Mouse (Mus musculus) heart, adult 2 months (tissue): ENCODE measurements around the gene Fkbp10. TPM values are rescaled to one million over a fixed set of nuclear protein-coding genes. Genes with fewer than 3 reads are reported as not detected.
A peak's percentile ranks its signal among the peaks of the same experiment; 100 is the strongest.

ENCODE experiments used
- DNase-seq, 2 experiments: peaks; one replicate each; pipeline ENCODE4 v3.0.0; 2021
- H3K27ac ChIP-seq: fragments of 200-600 bp; 2 replicates; pipeline ENCODE4 v1.8.1; 2022
- H3K27me3 ChIP-seq: fragments of 200-500 bp; 2 replicates; pipeline ENCODE4 v1.6.1; 2012; ENCODE audit warnings: mild to moderate bottlenecking, low read length, inconsistent platforms, mixed read lengths; ENCODE audit not compliant: control insufficient read depth, insufficient read depth
- H3K36me3 ChIP-seq: fragments of 200-500 bp; 2 replicates; pipeline ENCODE4 v1.6.1; 2012; ENCODE audit warnings: low read length, inconsistent platforms; ENCODE audit not compliant: control insufficient read depth, insufficient read depth
- H3K4me1 ChIP-seq: fragments of 200-500 bp; 2 replicates; pipeline ENCODE4 v1.6.1; 2011; ENCODE audit warnings: low read length; ENCODE audit not compliant: control insufficient read depth, insufficient read depth
- H3K4me3 ChIP-seq: fragments of 200-600 bp; 2 replicates; pipeline ENCODE4 v1.8.1; 2022
- H3K79me2 ChIP-seq: fragments of 200-500 bp; replicated peaks from 2 replicates; pipeline ENCODE4 v1.6.1; 2012; ENCODE audit warnings: mild to moderate bottlenecking, inconsistent platforms, low read length, moderate library complexity, mixed read lengths; ENCODE audit not compliant: control insufficient read depth, insufficient read depth
- H3K9ac ChIP-seq: fragments of 200-500 bp; 2 replicates; pipeline ENCODE4 v1.6.1; 2012; ENCODE audit warnings: low read depth, mild to moderate bottlenecking, control low read depth, inconsistent platforms, low read length, mixed read lengths
- CTCF ChIP-seq: fragments of 200-600 bp; IDR thresholded peaks from 2 replicates; pipeline ENCODE4 v1.8.1; 2022; ENCODE audit warnings: antibody characterized with exemption, mild to moderate bottlenecking, moderate library complexity
- EP300 ChIP-seq: fragments of 200-500 bp; IDR thresholded peaks from 2 replicates; pipeline ENCODE4 v1.6.1; 2011; ENCODE audit warnings: low read depth, low read length, control low read depth; ENCODE audit not compliant: insufficient read depth
- POLR2A ChIP-seq: fragments of 200-500 bp; IDR thresholded peaks from 2 replicates; pipeline ENCODE4 v1.6.1; 2011; ENCODE audit warnings: mild to moderate bottlenecking, low read depth, low read length, control low read depth; ENCODE audit not compliant: insufficient read depth
- WGBS: fragments of 180-500 bp; shearing (Covaris S2); methylation state at CpG from one replicate; pipeline ENCODE4 v1.1.7; 2018; 5-methylcytosine and 5-hydroxymethylcytosine counted together
- intact Hi-C: fragments of 180-260 bp; cut with DNase I; formaldehyde crosslinking; loops from one replicate; pipeline ENCODE4 v1.15.1; 2025
- microRNA-seq, 2 experiments: library from miRNA; unstranded; fragments of <30 nt; microRNA quantifications; one replicate each; pipeline ENCODE4 v1.2.0; 2021
- polyA plus RNA-seq: library from polyadenylated mRNA; depleted of rRNA; stranded (reverse); fragments of >200 nt; gene quantifications from 2 replicates; pipeline ENCODE4 v1.2.3, GENCODE M21; 2012; rRNA removed
- total RNA-seq, 2 experiments: library from RNA; stranded (reverse); gene quantifications; 2 replicates each; pipeline ENCODE4 v1.2.3; 2021

The Fkbp10 gene
- total and polyA plus RNA-seq, 3 experiments, result 7.4 to 24.8 (median 7.5) TPM

DNA sequence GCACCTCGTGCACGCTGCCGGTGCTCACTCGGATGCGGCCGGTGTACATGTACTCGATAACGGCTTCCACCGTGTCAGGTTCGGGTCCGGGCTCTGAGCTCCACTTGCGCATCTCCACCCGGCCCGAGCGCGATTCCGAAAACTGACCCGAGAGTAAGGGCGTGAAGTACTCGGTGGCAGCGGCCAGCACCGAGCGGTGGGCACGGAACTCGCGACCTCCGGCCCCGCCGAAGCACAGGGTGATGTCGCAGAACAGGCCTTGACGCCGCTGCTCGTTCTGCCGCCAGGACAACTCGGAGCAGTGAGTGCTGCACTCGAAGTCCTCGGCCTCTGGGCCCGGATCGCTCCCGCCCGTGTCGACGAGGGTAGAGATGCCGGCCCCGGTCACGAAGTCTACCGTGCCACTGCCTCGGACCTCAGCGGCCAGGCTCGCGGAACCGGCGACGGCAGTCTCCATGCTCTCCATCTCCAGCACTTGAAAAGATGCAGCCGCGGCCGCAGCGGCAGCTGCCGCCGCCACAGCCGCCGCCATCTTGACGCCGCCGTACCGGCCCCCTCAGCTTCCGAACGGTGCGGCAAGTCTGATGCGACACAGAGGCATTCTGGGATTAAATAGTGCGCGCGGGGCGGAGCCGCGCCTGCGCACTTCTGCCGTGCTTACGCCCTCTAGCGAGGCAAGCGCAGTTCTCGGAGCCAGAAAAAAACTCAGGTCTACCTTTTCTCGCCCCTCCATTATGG lies 56.9 kb downstream of the Fkbp10 start, which contains the start of gene Klhl11:
Klhl11 (minus strand) TSS at position 545 of the 738 bp plus-strand sequence.
- under 1% methylated on average over 83 of the region's 83 CpGs for WGBS
- peak; percentile 60; the same call in 1 of the 2 replicates for TF ChIP-seq EP300
- TF ChIP-seq CTCF, result peak; percentile 90
- peak; percentile 97 for TF ChIP-seq POLR2A
- no peaks in the 10 kb centered on the region for H3K27me3 ChIP-seq
- peaks cover 6% of the 10 kb centered on the region for H3K4me1 ChIP-seq
- H3K4me3 ChIP-seq, result peak within 1 kb of the TSS; percentile 93
- H3K79me2 ChIP-seq, result peaks cover 9% of the 10 kb centered on the region
- H3K36me3 ChIP-seq, result peaks cover 8% of the 10 kb centered on the region
- peak; percentile 93 to 95 for DNase-seq
- peak within 1 kb of the TSS; percentile 97 for H3K9ac ChIP-seq
- H3K27ac ChIP-seq, result peak within 1 kb of the TSS; percentile 76
- intact Hi-C loops, result loop anchor here (1.0 to 2.0 kb wide), 3 partner anchors 31 to 110 kb away; partner anchors contain the start of genes Klhl10 and Nt5c3b

DNA sequence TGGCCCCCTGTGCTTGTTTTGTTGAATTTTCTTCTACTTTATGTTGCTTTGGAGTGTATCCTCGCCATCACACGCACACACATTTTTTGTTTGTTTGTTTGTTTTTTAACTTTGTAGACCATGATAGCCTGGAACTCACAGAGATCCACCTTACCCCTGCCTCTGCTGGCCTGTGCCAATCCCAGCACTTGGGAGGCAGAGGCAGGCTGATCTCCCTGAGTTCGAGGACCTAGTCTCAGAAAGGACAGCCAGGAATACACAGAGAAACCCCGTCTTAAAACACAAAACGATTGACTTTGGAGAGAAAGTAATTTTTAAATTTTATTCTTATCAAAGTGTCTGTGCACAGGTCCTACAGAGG lies 57.4 kb downstream of the Fkbp10 start:
- Histone ChIP-seq H3K4me1 (peaks cover 6% of the 10 kb centered on the region), H3K27me3 (no peaks in the 10 kb centered on the region), H3K9ac (no peak overlapping the region), H3K4me3 (peak overlapping the region; percentile 93; the same call in 1 of the 2 replicates), H3K27ac (peak overlapping the region; percentile 76; the same call in 1 of the 2 replicates), H3K36me3 (peaks cover 9% of the 10 kb centered on the region), H3K79me2 (peaks cover 9% of the 10 kb centered on the region)
- intact Hi-C loops, result loop anchor here (1.0 to 2.0 kb wide), 3 partner anchors 32 to 110 kb away; partner anchors contain the start of genes Klhl10 and Nt5c3b
- TF ChIP-seq EP300 (no peak), POLR2A (no peak), CTCF (peak; percentile 0; the same call in 1 of the 2 replicates)
- 34% methylated on average over 5 of the region's 5 CpGs for WGBS
- DNase-seq, result no peak

Small RNA genes lying within 50 kb of the gene (microRNA-seq; reads per million reads assigned to microRNA genes)
- 0 reads per million in 2 experiments for gene Gm27374

Other genes starting within 250 kb of the Fkbp10 start
- gene Krt9, start 222.5 kb upstream of the Fkbp10 start, total RNA-seq, result not detected
- gene Krt9, start 222.5 kb upstream of the Fkbp10 start, polyA plus RNA-seq, result not detected in 2 replicates
- gene Krt14, start 208.1 kb upstream of the Fkbp10 start, total RNA-seq, result under 1 TPM in 1 of 2 experiments, not detected in 1; 0.31 TPM
- gene Krt14, start 208.1 kb upstream of the Fkbp10 start, polyA plus RNA-seq, result 0.44 and 0.47 TPM in 2 replicates
- not detected for gene Krt16, start 166.8 kb upstream of the Fkbp10 start, total RNA-seq
- not detected in 2 replicates for gene Krt16, start 166.8 kb upstream of the Fkbp10 start, polyA plus RNA-seq
- gene Krt17, start 154.7 kb upstream of the Fkbp10 start, total RNA-seq, result not detected
- 0.61 TPM in 1 of 2 replicates, not detected in the other for gene Krt17, start 154.7 kb upstream of the Fkbp10 start, polyA plus RNA-seq
- gene Krt42, start 145.8 kb upstream of the Fkbp10 start, total RNA-seq, result not detected
- gene Krt42, start 145.8 kb upstream of the Fkbp10 start, polyA plus RNA-seq, result not detected in 2 replicates
- gene Eif1, start 95.8 kb upstream of the Fkbp10 start, total RNA-seq, result 1,000 to 10,000 TPM; 1,735 to 2,054 TPM
- gene Eif1, start 95.8 kb upstream of the Fkbp10 start, polyA plus RNA-seq, result 195 and 341 TPM in 2 replicates
- gene Gast, start 81.3 kb upstream of the Fkbp10 start, total RNA-seq, result not detected
- not detected in 2 replicates for gene Gast, start 81.3 kb upstream of the Fkbp10 start, polyA plus RNA-seq
- 1 to 10 TPM; 1.3 to 1.5 TPM for gene Hap1, start 59.6 kb upstream of the Fkbp10 start, total RNA-seq
- 0.97 and 1.4 TPM in 2 replicates for gene Hap1, start 59.6 kb upstream of the Fkbp10 start, polyA plus RNA-seq
- 100 to 1,000 TPM; 234 to 237 TPM for gene Jup, start 17.9 kb upstream of the Fkbp10 start, total RNA-seq
- 317 and 318 TPM in 2 replicates for gene Jup, start 17.9 kb upstream of the Fkbp10 start, polyA plus RNA-seq
- gene P3h4, start 861 bp upstream of the Fkbp10 start, total RNA-seq, result 10 to 100 TPM; 13.4 to 16.8 TPM
- gene P3h4, start 861 bp upstream of the Fkbp10 start, polyA plus RNA-seq, result 29.7 and 35.6 TPM in 2 replicates
- 10 to 100 TPM; 23.5 to 24.1 TPM for gene Nt5c3b, start 26.1 kb downstream of the Fkbp10 start, total RNA-seq
- gene Nt5c3b, start 26.1 kb downstream of the Fkbp10 start, polyA plus RNA-seq, result 44.0 and 63.3 TPM in 2 replicates
- 1 to 10 TPM in 1 of 2 experiments, under 1 TPM in 1; 0.50 to 1.0 TPM for gene Klhl10, start 26.2 kb downstream of the Fkbp10 start, total RNA-seq
- 0.86 and 1.8 TPM in 2 replicates for gene Klhl10, start 26.2 kb downstream of the Fkbp10 start, polyA plus RNA-seq
- 1 to 10 TPM; 7.2 to 8.0 TPM for gene Klhl11, start 57.0 kb downstream of the Fkbp10 start, total RNA-seq
- 3.1 and 4.4 TPM in 2 replicates for gene Klhl11, start 57.0 kb downstream of the Fkbp10 start, polyA plus RNA-seq
- gene Acly, start 112.3 kb downstream of the Fkbp10 start, total RNA-seq, result 10 to 100 TPM; 25.5 to 34.6 TPM
- 66.5 and 74.7 TPM in 2 replicates for gene Acly, start 112.3 kb downstream of the Fkbp10 start, polyA plus RNA-seq
- under 1 TPM in 1 of 2 experiments, not detected in 1; 0.18 TPM for gene Ttc25, start 129.9 kb downstream of the Fkbp10 start, total RNA-seq
- 0.18 and 0.37 TPM in 2 replicates for gene Ttc25, start 129.9 kb downstream of the Fkbp10 start, polyA plus RNA-seq
- gene Cnp, start 159.2 kb downstream of the Fkbp10 start, total RNA-seq, result 1 to 10 TPM; 5.6 to 7.6 TPM
- 9.5 and 11.4 TPM in 2 replicates for gene Cnp, start 159.2 kb downstream of the Fkbp10 start, polyA plus RNA-seq
- gene Nkiras2, start 203.5 kb downstream of the Fkbp10 start, total RNA-seq, result 10 to 100 TPM; 49.5 to 50.3 TPM
- 91.2 and 107 TPM in 2 replicates for gene Nkiras2, start 203.5 kb downstream of the Fkbp10 start, polyA plus RNA-seq
- 100 to 1,000 TPM; 107 to 121 TPM for gene Dnajc7, start 204.5 kb downstream of the Fkbp10 start, total RNA-seq
- 46.1 and 77.8 TPM in 2 replicates for gene Dnajc7, start 204.5 kb downstream of the Fkbp10 start, polyA plus RNA-seq